Mouse (Mus musculus): ENCODE measurements at regions not wholly inside any gene's neighbourhood (a gene's known extent, or its start where the extent isn't known, plus 50 kb on each side); places are given as distances from the start of the nearest gene placed in this dataset.

DNA sequence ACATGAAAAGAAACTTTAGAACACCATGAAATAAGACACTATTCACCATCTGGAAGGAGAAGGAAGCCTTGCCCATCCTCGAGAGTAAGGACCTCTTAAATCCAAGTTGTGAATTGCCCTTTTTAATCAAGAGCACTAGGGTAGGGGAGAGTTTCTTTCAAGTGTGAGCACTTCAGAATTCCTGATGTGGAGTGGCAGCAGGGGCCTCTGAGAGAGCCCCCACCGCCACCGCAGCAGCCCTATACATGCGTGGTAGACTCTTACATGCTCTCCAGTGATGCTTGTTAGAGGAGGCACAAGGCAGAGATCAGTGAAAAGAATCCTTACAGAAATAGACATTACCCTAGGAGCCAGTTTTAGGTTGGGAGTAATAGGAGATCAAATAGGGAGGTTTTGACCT lies 1041.0 kb upstream of the Map3k7 start:
- Histone ChIP-seq H3K27ac (ENCODE audit: low read depth, low read length) (no peak overlapping the region), H3K9ac (ENCODE audit: low read depth, low read length) (no peak overlapping the region), H3K4me2 (replicated peaks; ENCODE audit: low read depth) (no peak overlapping the region), H3K4me3 (ENCODE audit: low read depth, low read length) (no peak overlapping the region), H3K9me3 (ENCODE audit: control insufficient read depth) (no peaks in the 10 kb centered on the region), H3K4me1 (replicated peaks; ENCODE audit: control insufficient read depth, insufficient read depth, low read length) (no peaks in the 10 kb centered on the region), H3K27me3 (replicated peaks; ENCODE audit: control insufficient read depth, insufficient read depth, low read length) (no peaks in the 10 kb centered on the region), H3K36me3 (ENCODE audit: control insufficient read depth, insufficient read depth) (no peaks in the 10 kb centered on the region)
- ATAC-seq, result no peak
- 91% methylated on average over 4 of the region's 4 CpGs for WGBS
- TF ChIP-seq CTCF (IDR thresholded peaks at IDR 0.05; ENCODE audit: low read depth), result no peak

DNA sequence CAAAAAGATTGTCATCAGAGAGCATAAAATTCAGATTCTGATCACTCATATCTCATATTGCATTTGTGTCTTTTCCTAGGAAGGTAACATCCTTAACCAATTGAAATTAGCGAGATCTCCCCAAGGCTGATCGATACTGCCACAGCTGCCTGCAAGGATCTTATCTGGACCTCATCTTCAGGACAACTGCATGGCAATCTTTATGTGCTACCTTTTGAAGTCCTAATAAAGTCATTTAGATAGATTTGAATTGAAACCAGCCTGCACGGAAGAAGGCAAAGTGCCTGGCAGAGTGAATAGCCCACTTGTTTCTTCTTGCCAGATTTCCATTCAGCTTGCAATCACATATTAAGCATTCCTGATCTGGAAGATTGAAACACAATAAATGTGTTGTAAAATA lies 1031.5 kb upstream of the Map3k7 start:
- Histone ChIP-seq H3K9ac (ENCODE audit: low read depth, low read length) (no peak overlapping the region), H3K4me3 (ENCODE audit: low read depth, low read length) (no peak overlapping the region), H3K36me3 (ENCODE audit: control insufficient read depth, insufficient read depth) (no peaks in the 10 kb centered on the region), H3K27ac (ENCODE audit: low read depth, low read length) (no peak overlapping the region), H3K4me2 (replicated peaks; ENCODE audit: low read depth) (no peak overlapping the region), H3K4me1 (replicated peaks; ENCODE audit: control insufficient read depth, insufficient read depth, low read length) (no peaks in the 10 kb centered on the region), H3K27me3 (replicated peaks; ENCODE audit: control insufficient read depth, insufficient read depth, low read length) (no peaks in the 10 kb centered on the region), H3K9me3 (ENCODE audit: control insufficient read depth) (no peaks in the 10 kb centered on the region)
- ATAC-seq, result no peak
- no peak for TF ChIP-seq CTCF (IDR thresholded peaks at IDR 0.05; ENCODE audit: low read depth)
- WGBS, result 29% methylated on average over 3 of the region's 3 CpGs

DNA sequence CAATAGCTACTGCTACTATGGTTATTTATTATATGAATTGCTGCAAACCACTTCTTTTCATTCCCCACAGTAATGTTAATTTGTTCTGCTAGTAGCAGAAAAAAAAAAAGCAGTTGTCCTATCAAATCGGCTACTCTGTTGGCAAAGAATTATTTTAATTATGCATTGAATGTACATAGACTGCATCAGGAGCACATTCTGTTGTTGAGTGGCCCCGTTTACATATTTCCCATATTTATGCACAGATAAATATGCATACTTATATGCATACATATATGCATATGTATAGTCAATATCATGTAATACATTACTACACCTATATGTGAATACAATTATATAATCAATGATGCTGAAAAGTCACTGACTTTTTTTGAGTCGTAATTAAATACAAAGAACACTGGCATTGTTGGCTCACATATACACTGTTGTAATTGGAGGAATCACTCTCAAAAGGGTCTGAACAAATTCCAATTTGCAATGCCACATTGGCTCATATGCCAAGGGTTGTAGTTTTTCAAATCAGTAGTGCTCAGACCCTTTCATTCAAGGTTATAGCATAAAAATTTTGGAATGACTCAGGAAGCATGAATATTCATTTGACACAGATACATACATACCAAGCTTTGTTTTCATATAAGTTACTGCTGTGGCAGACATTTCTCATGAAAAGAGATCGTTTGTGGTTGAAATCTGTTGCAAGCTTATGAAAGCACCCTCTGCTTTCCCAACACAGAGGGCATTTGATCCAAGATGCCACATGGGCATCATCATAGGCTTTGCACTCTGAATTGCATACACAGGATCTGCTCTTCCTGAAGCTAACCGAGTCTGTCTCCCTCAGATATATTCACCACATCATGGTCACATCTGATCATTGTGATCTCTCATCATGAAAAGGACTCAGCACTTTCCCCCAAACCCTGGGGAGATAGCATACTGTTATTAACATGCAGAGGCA lies 1030.6 kb upstream of the Map3k7 start:
- Histone ChIP-seq H3K4me3 (ENCODE audit: low read depth, low read length) (no peak overlapping the region), H3K27ac (ENCODE audit: low read depth, low read length) (no peak overlapping the region), H3K36me3 (ENCODE audit: control insufficient read depth, insufficient read depth) (no peaks in the 10 kb centered on the region), H3K4me2 (replicated peaks; ENCODE audit: low read depth) (no peak overlapping the region), H3K27me3 (replicated peaks; ENCODE audit: control insufficient read depth, insufficient read depth, low read length) (no peaks in the 10 kb centered on the region), H3K4me1 (replicated peaks; ENCODE audit: control insufficient read depth, insufficient read depth, low read length) (no peaks in the 10 kb centered on the region), H3K9ac (ENCODE audit: low read depth, low read length) (no peak overlapping the region), H3K9me3 (ENCODE audit: control insufficient read depth) (no peaks in the 10 kb centered on the region)
- TF ChIP-seq CTCF (IDR thresholded peaks at IDR 0.05; ENCODE audit: low read depth), result no peak
- 77% methylated on average over 5 of the region's 5 CpGs for WGBS
- no peak for ATAC-seq

DNA sequence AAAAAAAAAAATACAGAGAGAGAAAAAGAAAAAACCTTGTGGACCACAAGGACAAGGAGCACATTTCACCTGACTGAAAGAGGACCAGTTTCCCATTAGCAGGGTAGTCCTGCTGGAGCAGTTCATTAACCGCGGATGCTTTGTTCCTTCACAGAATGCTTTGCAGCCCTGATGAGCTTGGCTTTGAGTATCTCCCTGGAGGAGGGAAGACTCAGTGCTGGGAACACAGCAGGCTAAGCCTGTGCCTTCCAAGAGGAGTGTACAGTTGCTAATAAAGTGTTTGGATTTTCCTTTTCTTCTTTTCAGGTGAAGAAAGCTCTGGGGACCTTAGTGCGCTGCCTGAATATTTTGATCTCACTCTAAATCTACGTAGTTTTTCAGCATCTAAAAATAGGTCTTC lies 980.3 kb upstream of the Map3k7 start:
- no peaks in the 10 kb centered on the region for H3K9me3 ChIP-seq (ENCODE audit: control insufficient read depth)
- no peak overlapping the region for H3K4me3 ChIP-seq (ENCODE audit: low read depth, low read length)
- no peak for ATAC-seq
- no peak overlapping the region for H3K27ac ChIP-seq (ENCODE audit: low read depth, low read length)
- no peak overlapping the region for H3K4me2 ChIP-seq (replicated peaks; ENCODE audit: low read depth)
- H3K27me3 ChIP-seq (replicated peaks; ENCODE audit: control insufficient read depth, insufficient read depth, low read length), result no peaks in the 10 kb centered on the region
- no peak for TF ChIP-seq CTCF (IDR thresholded peaks at IDR 0.05; ENCODE audit: low read depth)
- no peaks in the 10 kb centered on the region for H3K4me1 ChIP-seq (replicated peaks; ENCODE audit: control insufficient read depth, insufficient read depth, low read length)
- no peaks in the 10 kb centered on the region for H3K36me3 ChIP-seq (ENCODE audit: control insufficient read depth, insufficient read depth)
- 83% methylated on average over 4 of the region's 4 CpGs for WGBS
- no peak overlapping the region for H3K9ac ChIP-seq (ENCODE audit: low read depth, low read length)

DNA sequence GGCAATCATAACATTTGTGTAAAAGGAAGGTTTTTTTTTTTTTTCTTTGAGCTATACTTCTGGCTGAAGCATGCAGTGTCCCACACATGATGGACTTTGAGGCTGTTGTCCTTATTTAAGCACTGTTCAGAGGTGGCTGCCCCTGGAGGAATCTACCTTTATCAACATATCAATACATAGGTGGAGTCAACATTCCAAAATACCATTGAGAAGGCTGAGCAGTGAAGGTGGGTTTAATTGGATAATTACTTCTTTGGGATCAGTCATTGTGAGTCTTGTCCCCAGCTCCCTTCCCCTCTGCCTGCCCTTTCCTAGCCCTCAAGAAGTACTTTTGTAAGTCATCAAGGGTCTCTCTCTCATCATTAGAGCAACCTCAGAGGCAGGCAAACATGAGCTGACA lies 951.9 kb upstream of the Map3k7 start:
- ATAC-seq, result no peak
- Histone ChIP-seq H3K4me2 (replicated peaks; ENCODE audit: low read depth) (no peak overlapping the region), H3K36me3 (ENCODE audit: control insufficient read depth, insufficient read depth) (no peaks in the 10 kb centered on the region), H3K4me1 (replicated peaks; ENCODE audit: control insufficient read depth, insufficient read depth, low read length) (no peaks in the 10 kb centered on the region), H3K27me3 (replicated peaks; ENCODE audit: control insufficient read depth, insufficient read depth, low read length) (no peaks in the 10 kb centered on the region), H3K27ac (ENCODE audit: low read depth, low read length) (no peak overlapping the region), H3K4me3 (ENCODE audit: low read depth, low read length) (no peak overlapping the region), H3K9ac (ENCODE audit: low read depth, low read length) (no peak overlapping the region), H3K9me3 (ENCODE audit: control insufficient read depth) (no peaks in the 10 kb centered on the region)
- TF ChIP-seq CTCF (IDR thresholded peaks at IDR 0.05; ENCODE audit: low read depth), result no peak

DNA sequence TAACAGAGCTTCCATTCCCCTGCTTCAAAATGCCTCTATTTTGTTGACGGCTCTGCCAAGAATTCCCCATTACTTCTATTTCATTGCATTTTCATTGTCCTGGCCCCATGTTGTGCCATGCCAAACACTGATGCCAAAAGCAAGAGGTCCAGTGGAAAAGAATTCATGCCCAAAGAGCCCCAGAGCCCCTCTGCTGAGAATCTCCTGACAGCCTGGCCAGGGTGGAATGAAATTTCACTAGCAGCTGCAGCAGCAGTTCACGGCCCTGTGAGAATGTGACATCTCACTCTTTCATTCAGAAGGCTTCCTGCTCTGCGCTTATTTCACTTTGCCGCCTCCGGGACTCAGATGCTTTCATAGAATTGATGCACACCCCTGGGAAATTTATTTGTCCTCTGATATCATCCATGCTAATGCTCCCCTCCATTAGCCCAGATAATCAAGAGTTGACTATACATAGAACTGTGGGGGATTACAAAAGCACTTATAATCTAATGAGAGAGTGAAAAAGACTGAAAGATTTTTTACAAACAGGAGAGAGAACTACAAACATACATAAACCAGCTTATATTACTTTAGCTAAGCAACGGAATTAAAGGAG lies 911.7 kb upstream of the Map3k7 start:
- WGBS, result 88% methylated on average over 6 of the region's 6 CpGs
- no peak overlapping the region for H3K9ac ChIP-seq (ENCODE audit: low read depth, low read length)
- ATAC-seq, result no peak

More for the DNA sequence above, 911.7 kb upstream of the Map3k7 start:
- TF ChIP-seq CTCF (IDR thresholded peaks at IDR 0.05; ENCODE audit: low read depth), result no peak
- no peaks in the 10 kb centered on the region for H3K36me3 ChIP-seq (ENCODE audit: control insufficient read depth, insufficient read depth)
- no peak overlapping the region for H3K4me2 ChIP-seq (replicated peaks; ENCODE audit: low read depth)
- H3K27me3 ChIP-seq (replicated peaks; ENCODE audit: control insufficient read depth, insufficient read depth, low read length), result no peaks in the 10 kb centered on the region
- H3K4me1 ChIP-seq (replicated peaks; ENCODE audit: control insufficient read depth, insufficient read depth, low read length), result no peaks in the 10 kb centered on the region
- H3K27ac ChIP-seq (ENCODE audit: low read depth, low read length), result no peak overlapping the region
- H3K4me3 ChIP-seq (ENCODE audit: low read depth, low read length), result no peak overlapping the region
- H3K9me3 ChIP-seq (ENCODE audit: control insufficient read depth), result no peaks in the 10 kb centered on the region
